ENCODE assay signal across 28 mouse cellular contexts in the genomic region with DNA sequence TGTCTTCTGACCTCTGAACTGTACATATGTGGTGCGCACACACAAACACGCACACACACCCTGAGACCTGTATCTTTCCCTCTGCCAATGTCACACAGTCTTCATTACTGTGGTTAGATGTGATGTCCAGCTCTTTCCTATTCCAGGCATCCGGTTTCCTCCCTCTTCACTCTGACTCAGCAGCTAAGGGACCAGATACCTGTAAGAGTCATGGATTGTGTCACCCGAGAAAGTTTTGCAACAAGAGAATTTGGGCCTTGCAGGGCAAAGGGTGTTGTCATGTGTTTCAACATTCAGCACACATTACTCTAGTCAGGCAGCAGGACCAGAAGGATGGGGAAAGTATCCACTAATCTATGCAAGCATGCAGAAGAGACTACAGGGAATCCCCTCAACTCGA.
DNase-seq lines count a peak whose midpoint lies in the region; TF ChIP-seq lines count a peak whose summit lies in the region.
"Had no signal": no experiment of that assay in that cellular context is flagged by ENCODE, and none has a peak within 500 bp of the region (broad histone marks: within the 10 kb centered on the region; RNA-seq: fewer than 3 reads in every experiment).

No protein-coding gene starts in this region.

- no peaks in the 10 kb centered on the region for H3K27me3 ChIP-seq in myocyte (ENCODE audit: control insufficient read depth, insufficient read depth, insufficient read length)
- H3K27me3 ChIP-seq: heart, embryonic 12.5 days; intestine, embryonic 15.5 days; limb, embryonic 12.5 days; midbrain, embryonic 15.5 days; stomach, embryonic 15.5 days had no signal

- no peak overlapping the region for H3K4me3 ChIP-seq in myocyte
- H3K4me3 ChIP-seq: forebrain, embryonic 10.5 days; heart, embryonic 12.5 days; hindbrain, embryonic 10.5 days; intestine, embryonic 15.5 days; limb, embryonic 12.5 days; midbrain, embryonic 15.5 days; stomach, embryonic 15.5 days had no signal

- H3K79me2 ChIP-seq in myocyte (ENCODE audit: control insufficient read depth, insufficient read depth): no peaks in the 10 kb centered on the region

- no peak overlapping the region for H3K4me2 ChIP-seq in myocyte (ENCODE audit: low read depth)
- H3K4me2 ChIP-seq: heart, embryonic 12.5 days; intestine, embryonic 15.5 days; limb, embryonic 12.5 days; midbrain, embryonic 15.5 days; stomach, embryonic 15.5 days had no signal

- DNase-seq in heart, adult 11 months: peak; percentile 80
- no peak for DNase-seq in heart, adult 18-20 months
- DNase-seq in 416B (ENCODE audit: low read depth): peak; percentile 42
- DNase-seq in fat pad, adult 2 months (ENCODE audit: extremely low read depth, low read depth, low spot score): peak; percentile 70
- no peak for DNase-seq in thymus, postnatal 36 days
- no peak for DNase-seq in adrenal gland, postnatal 10 days
- DNase-seq in Muller cell, postnatal 12 days (ENCODE audit: inconsistent ontology term): no peak
- DNase-seq: cerebellum, adult 11 months; cerebellum, adult 9-11 months; gastrocnemius, postnatal 36 days; heart, postnatal 10 days; kidney, adult 8-10 months; kidney, postnatal 36 days; layer of hippocampus, postnatal 36 days; lung, adult 2 months; lung, postnatal 36 days; right cerebral cortex, adult 18-20 months; right cerebral cortex, postnatal 4 days; thymus, adult 2 months had no signal

- H3ac ChIP-seq in myocyte (ENCODE audit: control insufficient read depth, insufficient read length): no peak overlapping the region

- no peak for TF ChIP-seq POLR2A in myocyte (IDR thresholded peaks at IDR 0.05; ENCODE audit: insufficient read length, low read depth)

- H3K36me3 ChIP-seq in myocyte (ENCODE audit: control insufficient read depth, insufficient read depth): no peaks in the 10 kb centered on the region
- H3K36me3 ChIP-seq: forebrain, embryonic 10.5 days; G1E; heart, embryonic 12.5 days; hindbrain, embryonic 10.5 days; intestine, embryonic 15.5 days; limb, embryonic 12.5 days; midbrain, embryonic 15.5 days; stomach, embryonic 15.5 days had no signal

TF ChIP-seq in myocyte, 11 proteins besides CTCF, POLR2A, EP300 and RAD21:
- peak; percentile 80 for TF ChIP-seq CEBPB (IDR thresholded peaks at IDR 0.05; ENCODE audit: insufficient read depth, poor library complexity, severe bottlenecking)
- no peak for TF ChIP-seq MAX (IDR thresholded peaks at IDR 0.05; ENCODE audit: low read depth)

Comparison
In these comparisons a context has a peak if more than half of its experiments do, and no peak if none do; other contexts are left out.
1. DNase-seq: peak in heart, adult 11 months (single experiment), 416B (single experiment) and fat pad, adult 2 months (single experiment); none in heart, adult 18-20 months (0 of 2), thymus, postnatal 36 days (0 of 2), adrenal gland, postnatal 10 days (single experiment) and Muller cell, postnatal 12 days (single experiment).